Mouse (Mus musculus) right cerebral cortex, postnatal 14 days (tissue): Measurements from ENCODE around the gene Slc4a7.

ENCODE experiments used
- DNase-seq: peaks from one replicate; pipeline ENCODE4 v3.0.0; 2022

Gene Slc4a7

DNA sequence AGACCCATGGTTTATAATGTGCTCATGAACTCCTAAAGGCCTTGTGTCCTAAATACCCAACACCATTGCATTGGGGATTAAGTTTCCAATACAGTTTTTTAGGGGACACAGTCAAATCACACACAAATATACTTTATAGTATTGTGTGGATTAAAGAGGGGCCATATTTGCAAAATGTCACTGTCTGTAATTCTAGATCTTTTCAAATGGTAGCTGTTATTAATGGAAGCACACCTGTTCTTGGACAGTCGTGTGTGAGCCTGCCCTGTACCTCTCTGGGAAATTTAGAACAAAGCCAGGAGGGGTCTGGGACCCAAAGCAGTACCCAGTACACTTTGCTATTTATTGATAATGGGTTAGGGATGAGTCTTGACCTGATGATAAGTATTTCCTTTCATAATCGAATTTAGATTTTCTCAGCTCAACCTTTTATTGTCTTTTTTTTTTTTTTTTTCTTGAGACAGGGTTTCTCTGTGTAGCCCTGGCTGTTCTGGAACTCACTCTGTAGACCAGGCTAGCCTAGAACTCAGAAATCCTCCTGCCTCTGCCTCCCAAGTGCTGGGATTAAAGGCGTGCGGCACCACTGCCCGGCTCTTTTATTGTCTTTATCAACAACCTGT lies at the start of gene Slc4a7:
TSS of gene Slc4a7 (plus strand) at position 570 of the 620 bp plus-strand sequence.
- DNase-seq = no peak

DNA sequence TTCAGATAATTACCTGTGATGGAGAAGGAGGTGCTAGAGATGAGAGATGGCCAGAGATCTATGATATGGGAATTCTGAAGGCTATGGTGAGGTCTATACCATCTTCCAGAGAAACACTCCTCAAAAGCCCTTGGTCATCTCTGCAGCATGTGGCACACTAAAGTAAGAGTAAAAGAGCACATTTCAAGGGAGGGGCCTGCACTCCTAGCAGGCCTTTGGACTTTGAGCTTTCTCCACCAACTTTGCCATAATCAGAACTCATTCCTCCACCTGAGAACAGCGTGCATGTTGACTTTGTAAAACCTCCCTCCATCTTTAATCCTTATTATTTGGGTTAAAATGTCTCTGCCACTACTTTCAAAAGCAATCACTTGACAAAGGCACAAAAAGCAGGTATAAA lies 31.5 kb upstream of the Slc4a7 start:
- no peak for DNase-seq

DNA sequence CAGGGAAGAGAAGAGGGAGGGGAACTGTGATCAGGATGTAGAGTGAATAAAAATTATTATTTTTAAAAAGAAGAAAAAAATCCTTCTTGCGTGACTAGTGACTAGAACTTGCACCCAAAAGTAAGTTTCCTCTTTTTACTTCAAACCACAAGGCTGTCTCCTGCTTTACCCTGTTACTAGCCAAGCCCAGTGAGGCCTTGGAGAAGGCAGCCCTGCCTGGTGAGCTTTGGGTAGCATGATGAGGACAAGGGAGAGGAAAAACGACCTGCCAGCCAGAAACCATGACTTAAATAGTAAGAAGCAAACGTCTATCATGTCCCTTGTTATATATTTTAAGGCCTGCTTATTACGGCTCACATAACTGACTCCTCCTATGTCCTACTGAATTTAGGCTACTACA lies 20.5 kb upstream of the Slc4a7 start:
- DNase-seq = no peak

DNA sequence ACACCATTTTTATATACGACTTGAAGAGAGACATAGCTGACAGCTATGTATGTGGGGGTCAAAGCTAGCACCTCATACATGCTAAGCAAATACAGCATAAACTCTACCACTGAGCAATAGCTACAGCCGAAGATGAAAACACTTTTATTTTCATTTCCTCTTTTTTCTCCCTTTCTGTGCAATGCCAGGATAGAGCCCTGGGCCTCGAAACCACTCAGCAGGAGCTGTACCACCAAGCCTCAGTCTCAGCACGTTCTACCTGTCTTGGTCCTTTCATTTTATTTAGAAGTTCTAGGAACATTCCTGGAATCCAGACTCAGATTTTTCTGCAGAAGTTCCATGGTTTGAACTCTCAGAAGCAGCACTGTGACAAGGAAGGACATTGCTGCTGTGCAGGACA lies 17.3 kb upstream of the Slc4a7 start:
- no peak for DNase-seq

DNA sequence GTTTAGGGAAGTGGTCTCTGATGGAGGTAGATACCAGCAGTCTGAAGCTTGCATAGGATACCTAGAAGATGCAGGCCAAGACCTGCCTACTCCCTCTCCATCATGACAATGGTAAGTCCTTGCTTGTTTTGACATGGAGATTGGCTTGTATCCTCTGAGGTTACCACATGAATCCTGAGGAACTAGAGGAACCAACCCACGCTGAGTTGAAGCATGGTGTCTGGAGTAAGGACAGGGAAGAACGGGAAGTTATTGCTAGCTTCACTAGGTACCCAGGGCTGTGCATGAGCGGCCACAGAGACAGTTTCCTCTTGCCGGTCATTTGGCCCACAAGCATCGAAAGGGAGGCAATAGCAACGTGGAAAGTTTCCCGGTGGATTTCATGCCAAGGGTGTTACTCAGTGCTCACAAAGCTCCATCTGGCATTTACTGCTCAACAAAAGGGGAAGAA lies 16.0 kb upstream of the Slc4a7 start:
- DNase-seq = no peak

DNA sequence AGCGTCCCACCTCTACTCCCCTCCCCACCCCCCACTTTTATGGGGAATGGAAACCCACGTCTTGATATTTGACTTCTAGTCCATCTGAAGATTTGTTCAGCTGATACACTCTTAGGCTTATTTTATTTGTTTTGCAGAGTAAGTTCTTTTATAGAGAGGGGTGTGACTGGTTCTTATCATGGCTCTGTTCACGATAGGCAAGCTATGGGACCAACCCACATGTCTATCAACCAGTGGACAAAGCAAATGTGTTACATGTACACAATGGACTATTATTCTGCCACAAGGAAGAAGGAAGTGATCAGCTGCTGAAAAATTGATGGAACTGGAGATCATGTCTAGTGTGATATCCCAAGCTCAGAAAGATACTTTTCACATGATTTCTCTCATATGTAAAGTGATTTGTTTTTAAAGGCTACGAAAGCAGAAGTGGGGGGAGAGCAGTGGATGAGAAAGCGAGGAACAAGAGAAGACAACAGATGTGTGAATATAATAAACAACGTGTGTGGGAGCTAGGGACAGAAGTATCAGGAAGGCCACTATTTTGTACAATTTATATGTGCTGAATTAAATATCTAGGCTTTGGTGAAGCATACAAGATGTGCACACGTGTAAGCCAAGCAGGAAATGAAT lies 14.7 kb upstream of the Slc4a7 start:
- no peak for DNase-seq

DNA sequence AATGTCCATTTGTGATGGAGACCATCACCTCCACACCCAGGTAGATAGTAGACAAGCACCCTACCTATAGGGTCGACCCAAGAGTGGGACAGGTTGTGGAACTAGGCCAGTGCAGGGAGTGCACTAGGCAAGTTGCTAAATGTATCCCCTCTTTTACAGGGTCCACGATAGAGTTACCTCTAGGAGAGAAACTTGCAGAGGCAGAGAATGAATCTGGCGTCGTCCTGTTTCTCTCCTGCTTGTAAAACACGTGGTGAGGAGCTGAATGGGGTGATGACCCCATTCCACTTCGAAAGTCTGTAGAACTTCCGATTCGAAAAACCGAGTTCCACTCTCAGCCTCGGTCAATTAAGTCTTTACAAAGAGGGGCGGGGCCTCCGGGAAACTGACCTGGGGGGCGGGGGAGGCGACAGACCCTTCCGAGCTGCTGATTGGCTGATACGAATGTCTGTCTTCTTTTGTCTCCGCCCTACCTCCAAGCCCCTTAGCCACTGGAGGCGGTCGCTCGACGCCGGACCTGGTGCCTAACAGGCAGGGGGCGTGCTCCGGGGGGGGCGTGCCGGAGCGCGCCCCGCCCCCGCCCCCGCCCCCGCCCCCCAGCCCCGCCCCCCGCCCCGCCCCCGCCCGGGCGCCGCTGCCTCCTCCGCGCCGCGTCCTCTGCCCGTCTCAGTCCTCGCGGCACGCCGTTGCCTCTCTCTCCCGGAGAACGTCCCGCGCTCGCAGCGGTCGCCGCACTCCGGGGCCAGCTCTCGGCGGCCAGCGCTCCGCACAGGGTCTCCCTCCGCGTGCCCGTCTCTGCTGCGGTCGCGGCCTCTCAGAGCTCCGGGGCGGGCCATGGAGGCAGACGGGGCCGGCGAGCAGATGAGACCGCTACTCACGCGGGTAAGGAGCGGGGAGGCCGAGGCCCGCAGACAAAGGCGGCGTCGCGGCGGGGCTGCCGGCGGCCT lies 593 bp downstream of the Slc4a7 start:
- peak; percentile 88 for DNase-seq

DNA sequence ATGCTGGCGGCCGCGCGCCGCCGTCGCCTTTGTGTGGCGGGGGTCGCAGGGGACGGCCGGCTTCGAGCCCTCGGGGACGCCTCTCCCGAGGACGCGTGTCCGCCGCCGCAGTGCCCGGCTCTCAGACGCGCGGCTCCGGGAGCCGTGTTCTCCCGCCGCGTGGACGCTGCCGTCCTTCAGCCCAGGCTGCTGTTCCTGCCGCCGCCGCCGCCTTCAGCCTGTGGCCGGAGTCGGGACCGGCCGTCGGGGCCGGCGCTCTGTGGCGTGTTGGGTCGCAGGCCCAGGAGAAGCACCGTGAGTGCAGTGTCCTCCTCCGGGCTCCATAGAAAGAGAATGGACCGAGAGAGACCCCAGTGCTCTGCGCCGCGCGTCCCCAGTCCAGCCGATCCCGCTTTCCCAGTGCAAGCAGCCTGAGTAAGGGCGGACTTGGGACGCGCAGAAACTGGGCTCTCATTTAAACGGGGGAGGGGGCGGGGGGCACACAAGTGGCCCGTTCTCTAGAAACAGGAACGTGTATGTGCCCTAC lies 1.3 kb downstream of the Slc4a7 start:
- DNase-seq = peak; percentile 46

DNA sequence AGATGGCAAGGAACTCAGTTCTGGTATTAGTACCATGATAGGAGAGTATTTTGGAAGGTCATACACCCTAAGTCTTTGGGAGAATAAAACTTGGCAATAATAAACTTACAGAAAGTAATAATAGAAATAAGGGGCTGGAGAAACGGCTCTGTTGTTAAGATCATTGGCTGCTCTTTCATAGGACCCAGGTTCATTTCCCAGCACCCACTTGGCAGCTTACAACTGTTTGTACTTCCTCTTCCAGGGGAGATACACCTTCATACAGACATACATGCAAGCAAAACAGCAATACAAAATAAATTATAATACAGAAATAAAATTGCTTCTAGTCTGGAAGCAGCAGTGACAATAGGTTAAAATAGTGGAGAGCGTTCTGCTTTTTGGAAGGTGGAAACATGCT lies 2.6 kb downstream of the Slc4a7 start:
- DNase-seq = no peak

DNA sequence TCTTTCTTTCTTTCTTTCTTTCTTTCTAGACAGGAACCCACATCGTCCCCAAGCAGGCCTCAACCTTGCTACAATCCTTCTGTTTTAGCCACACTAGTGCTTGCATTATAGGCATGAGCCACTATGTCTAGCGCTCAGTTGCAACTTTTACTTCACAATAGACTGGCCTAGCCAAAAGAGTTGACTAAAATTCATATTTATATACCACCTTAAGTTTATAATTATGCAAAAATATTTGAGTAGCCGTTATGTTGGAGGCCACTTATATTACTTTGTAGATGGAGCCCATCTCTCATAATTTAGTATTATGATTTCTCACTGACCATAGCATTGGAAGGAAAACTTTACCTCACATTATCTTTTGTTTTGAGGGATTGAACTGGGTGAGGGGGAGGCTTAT lies 3.0 kb downstream of the Slc4a7 start:
- no peak for DNase-seq

DNA sequence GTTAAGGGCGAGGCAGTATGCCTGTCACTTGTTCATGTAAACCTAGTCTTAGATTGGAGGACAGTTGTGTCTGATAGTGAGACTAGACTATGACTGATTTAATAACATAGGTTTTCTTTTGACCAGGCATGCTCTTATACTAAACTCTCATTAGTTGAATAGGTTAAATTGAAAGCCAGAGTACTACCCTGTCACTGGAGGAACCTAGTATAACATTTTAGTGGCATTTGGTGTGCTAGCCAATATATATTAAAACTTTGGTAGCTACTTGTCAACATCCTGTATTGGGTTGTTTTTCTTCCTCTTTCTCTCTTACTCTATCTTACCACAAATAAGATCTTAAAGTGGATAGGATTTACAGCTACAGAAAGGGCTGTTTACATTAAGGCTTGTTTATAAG lies 4.3 kb downstream of the Slc4a7 start:
- DNase-seq = no peak

DNA sequence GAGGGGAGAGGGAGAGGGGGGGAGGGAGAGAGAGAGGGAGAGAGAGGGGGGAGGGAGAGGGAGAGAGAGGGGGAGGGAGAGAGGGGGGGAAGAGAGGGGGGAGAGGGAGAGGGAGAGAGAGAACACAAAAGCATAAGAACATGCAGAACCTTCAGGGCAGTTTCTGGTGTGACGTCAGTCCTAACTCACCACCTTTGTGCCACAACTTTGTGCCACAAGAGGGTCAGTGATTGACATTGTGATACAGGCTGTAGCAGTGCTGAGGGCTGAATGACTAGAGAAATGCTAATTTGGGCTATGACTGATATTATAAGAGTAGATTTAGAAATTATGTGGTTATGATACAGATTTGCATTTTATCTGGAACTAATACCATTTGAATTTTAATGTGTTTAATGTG lies 5.0 kb downstream of the Slc4a7 start:
- DNase-seq = no peak

DNA sequence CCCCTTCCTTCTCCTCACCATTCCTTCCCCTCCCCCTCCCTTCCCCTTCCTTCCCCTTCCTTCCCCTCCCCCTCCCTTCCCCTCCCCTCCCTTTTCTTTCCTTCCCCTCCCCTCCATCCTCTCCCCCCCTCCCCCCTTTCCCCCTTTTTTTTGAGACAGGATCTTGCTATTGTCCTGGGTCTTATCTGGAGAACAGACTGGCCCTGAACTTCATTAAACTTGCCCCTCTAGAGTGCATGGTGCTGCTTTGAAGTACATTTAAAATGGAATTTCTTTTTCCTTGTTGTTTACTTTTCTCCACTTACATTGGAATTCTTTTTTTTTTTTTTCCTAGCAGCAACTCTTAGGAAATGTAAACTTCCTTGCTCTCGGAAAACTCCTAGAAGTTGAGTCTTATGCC lies 6.9 kb downstream of the Slc4a7 start:
- no peak for DNase-seq

DNA sequence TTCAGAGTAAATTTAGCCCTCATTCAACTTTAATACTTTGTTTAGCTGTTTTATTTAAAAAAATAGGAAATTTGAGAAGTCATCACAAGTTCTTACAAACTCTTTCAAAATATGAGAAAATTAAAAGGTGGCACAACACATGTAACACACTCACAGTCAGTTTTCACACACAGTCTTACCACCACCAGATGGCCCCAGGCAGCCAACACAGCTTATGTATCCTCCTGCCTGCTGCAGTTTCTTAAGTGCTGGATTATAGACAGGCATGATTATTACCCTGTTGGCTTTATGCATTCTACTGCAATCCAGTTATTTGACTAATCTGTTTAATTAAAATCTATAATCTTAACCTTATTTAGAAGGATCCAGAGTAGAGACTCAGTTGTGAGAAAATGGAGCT lies 12.1 kb downstream of the Slc4a7 start:
- DNase-seq = peak; percentile 38

DNA sequence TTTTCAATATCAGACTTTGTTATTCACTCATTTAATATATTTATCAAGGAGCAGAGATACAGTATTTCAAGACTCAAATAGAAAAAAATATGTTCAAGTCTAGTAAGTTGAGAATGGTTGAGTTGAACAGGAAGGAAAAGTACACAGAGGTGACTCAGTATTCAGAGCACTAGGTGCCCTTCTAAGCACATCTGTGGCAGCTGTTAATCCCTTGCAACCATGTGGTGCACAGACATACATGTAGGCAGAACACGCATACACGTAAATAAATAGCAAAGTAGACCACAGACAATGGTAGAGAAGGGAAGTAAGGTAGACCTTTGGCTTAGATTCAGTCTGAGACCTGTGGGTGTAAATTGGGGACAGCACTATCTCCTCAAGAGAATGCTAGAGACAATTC lies 13.7 kb downstream of the Slc4a7 start:
- DNase-seq = no peak

DNA sequence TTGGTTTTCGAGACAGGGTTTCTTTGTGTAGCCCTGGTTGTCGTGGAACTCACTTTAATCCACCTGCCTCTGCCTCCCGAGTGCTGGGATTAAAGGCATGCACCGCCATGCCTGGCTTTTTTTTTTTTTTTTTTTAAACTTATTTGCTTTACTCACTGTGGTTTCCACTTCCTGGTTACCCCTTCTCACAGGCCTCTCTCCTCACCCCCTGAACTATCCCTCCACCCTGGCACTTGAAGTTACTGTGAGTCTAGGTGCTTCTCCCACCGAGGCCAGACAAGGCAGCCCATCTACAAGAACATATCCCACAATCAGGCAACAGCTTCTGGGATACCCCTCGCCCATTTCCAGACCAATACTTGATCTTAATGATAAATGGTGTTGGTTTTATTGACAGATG lies 14.8 kb downstream of the Slc4a7 start:
- no peak for DNase-seq

DNA sequence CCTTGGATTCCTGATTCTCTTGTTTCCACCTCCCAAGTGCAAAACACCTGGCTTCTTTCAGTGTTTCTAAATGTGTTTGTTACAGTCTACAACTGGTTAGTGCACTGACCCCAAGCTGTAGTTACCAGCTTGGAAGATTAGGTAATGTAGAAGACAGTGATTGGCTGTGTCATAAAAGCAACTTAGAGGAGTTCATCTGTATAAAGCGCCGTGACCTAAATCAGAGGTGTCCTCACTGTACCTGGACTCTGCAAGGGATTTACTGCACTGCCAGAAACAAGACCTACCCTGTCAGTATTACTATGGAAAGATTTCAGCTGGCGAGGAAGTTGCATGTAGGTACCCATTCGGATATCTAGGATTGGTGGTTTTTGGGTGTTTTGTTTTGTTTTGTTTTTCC lies 16.5 kb downstream of the Slc4a7 start:
- no peak for DNase-seq

DNA sequence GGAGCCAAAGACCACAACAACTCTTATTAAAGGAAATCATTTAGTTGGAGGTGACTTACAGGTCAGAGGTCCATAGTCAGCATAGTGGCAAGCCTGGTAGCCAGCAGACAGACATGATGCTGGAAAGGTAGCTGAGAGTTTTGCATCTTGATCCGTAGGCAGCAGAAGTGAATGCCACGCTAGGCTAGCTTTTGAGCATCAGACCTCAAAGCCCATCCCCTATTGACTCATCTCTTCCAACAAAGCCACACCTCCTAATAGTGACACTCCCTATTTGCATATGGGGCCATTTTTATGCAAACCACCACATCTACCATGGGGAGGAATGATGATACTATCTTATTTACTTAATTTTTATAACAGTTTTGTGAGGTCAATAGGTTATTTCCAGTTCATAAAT lies 79.1 kb downstream of the Slc4a7 start:
- no peak for DNase-seq

DNA sequence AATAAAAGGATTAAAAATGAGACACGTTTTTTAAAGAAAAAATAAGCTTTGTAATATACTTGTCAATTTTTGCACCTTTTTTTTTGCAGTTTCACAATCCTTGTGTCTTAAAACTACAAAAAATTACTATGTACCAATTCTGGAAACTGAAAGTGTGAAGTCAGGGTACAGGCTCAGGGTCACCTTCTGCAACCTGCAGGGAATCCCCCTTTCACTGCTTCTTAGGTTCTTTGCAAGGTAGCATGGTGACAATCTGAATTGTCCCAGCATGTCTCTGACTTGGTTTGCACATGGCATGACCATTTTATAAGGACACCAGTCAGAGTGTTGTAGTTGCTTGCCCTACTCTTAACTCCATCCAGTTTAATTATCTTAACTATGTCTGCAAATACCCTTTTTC lies 82.1 kb downstream of the Slc4a7 start:
- DNase-seq = no peak

DNA sequence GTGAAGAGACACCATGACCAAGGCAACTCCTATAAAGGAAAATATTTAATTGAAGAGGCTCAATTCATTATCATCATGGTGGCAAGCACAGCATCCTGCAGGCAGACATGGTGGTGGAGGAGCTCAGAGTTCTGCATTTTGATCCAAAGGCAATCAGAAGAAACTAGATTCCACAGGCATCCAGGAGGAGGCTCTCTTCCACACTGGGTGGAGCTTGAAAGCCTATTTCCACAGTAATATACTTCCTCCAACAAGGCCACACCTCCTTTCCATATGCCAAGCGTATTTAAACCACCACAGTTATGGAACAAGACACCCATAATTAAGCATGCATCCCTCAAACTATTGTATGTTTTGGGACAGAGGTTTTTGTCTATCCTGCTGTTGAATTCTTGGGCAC lies 84.9 kb downstream of the Slc4a7 start:
- no peak for DNase-seq

DNA sequence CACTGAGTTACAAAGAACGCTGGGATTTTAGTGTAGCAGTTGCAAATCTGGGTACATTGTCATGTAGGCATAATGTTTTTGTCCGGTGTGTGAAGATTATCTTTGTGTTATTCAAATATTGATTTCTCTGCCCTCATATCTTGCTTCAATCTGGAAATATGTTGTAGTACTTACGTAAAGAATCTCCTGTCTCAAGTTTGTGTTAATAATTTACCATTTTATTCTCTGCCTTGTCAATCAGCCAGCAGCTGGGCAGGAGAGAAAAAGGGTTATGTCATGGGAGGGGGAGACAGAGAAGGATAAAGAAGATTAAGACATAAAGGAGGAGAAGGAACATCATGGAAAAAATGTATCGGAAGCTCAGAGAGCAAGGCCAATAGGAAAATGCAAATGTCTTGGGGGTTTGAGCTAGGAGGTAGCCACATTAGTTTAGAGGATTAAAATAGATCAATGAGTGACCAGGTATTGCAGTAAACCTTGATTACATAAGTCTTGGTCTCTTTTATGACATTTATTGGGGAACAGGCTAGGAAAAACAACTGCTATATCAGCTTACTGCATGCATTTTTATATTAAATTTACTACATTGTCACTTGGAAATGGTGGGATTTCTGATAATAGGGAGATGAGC lies 87.9 kb downstream of the Slc4a7 start:
- DNase-seq = no peak

DNA sequence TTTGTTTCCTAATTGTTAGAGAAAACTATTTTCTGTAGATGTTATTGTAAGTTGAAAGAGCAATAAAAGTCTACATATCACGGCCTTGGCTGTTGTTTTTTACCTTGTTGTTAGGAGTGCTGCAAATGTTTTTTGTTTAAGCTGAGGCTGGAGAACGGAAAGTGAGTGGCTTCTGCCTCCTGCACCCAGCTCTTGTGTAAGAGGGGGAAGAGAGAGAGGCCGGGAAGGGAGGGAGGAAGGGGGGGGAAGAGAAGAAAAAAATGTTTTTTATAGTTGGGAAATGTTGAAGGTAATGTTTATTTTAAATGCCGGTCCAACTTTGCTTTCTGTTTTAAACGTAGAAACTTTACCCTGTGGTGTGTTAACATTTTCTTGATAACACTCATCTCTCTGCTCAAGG lies 97.8 kb downstream of the Slc4a7 start:
- DNase-seq = no peak

DNA sequence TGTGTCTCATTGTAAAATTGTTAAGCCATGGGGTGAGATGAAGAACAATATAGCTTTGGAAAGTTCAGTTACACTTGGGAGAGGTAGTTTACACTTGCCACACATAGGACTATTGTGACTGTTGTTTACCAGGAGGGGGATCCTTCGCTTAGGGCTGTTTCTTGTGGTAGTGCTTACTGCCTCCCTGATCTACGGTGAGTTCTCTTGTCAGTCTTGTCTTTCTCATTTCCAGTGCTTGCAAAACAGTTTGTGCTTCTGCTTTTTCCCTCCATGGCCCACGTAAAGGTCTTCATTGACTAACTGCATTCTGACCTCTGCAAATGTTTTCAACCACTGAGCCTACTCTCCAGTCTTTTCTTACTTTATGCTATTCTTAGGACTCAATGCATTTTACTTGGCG lies 98.3 kb downstream of the Slc4a7 start:
- no peak for DNase-seq
